In the genomic region with DNA sequence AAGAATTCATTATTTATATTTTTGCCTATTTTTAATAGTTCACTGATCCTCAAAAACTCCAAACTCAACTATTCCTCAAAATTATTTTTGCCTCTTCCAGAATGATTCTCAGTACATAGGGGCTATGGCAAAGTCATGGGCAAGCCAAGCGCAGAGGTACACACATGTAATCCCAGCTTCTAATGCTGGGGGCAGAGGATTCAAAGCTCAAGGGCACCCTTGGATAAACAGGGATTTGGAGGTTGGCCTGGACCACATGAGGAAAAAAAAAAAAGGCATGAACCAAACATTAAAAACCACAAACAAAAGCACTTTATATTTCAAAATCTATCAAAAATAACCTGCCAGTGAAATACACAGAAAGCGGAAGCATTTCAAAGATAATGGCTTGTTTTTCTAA, we compare ENCODE assay signal across 30 mouse cellular contexts.
"Had no signal": no experiment of that assay in that cellular context is flagged by ENCODE, and none has a peak within 500 bp of the region (broad histone marks: within the 10 kb centered on the region; RNA-seq: fewer than 3 reads in every experiment).

No protein-coding gene starts in this region.

- H3K4me1 ChIP-seq: midbrain, embryonic 10.5 days; midbrain, embryonic 12.5 days; midbrain, embryonic 13.5 days; midbrain, embryonic 15.5 days had no signal

- H3K4me2 ChIP-seq: limb, embryonic 15.5 days; liver, embryonic 13.5 days; liver, embryonic 15.5 days; lung, embryonic 14.5 days; lung, embryonic 15.5 days; midbrain, embryonic 11.5 days; midbrain, embryonic 12.5 days; midbrain, embryonic 13.5 days; midbrain, embryonic 15.5 days; neural tube, embryonic 12.5 days; neural tube, embryonic 13.5 days had no signal

- H3K9ac ChIP-seq: limb, embryonic 12.5 days; limb, embryonic 13.5 days; limb, embryonic 15.5 days; liver, embryonic 13.5 days; liver, embryonic 14.5 days; liver, embryonic 15.5 days; lung, embryonic 14.5 days; lung, embryonic 15.5 days; midbrain, embryonic 12.5 days; midbrain, embryonic 13.5 days; midbrain, embryonic 15.5 days; neural tube, embryonic 12.5 days; neural tube, embryonic 13.5 days had no signal

- H3K27ac ChIP-seq: limb, embryonic 10.5 days; limb, embryonic 12.5 days; limb, embryonic 13.5 days; limb, embryonic 15.5 days; liver, embryonic 13.5 days; liver, embryonic 14.5 days; liver, embryonic 15.5 days; lung, embryonic 15.5 days; macrophage; midbrain, embryonic 10.5 days; midbrain, embryonic 12.5 days; midbrain, embryonic 13.5 days; midbrain, embryonic 15.5 days; neural tube, embryonic 12.5 days; neural tube, embryonic 13.5 days had no signal

- H3K4me3 ChIP-seq: left cerebral cortex, adult 2 months; limb, embryonic 10.5 days; limb, embryonic 12.5 days; limb, embryonic 13.5 days; limb, embryonic 15.5 days; liver, embryonic 13.5 days; liver, embryonic 15.5 days; lung, embryonic 15.5 days; megakaryocyte, embryonic 14.5 days; midbrain, embryonic 10.5 days; midbrain, embryonic 12.5 days; midbrain, embryonic 13.5 days; midbrain, embryonic 15.5 days; myocyte; neural tube, embryonic 12.5 days; neural tube, embryonic 13.5 days had no signal

- ATAC-seq: lung, postnatal 0 days; midbrain, embryonic 13.5 days; midbrain, embryonic 15.5 days; midbrain, embryonic 16.5 days had no signal

- H3K27me3 ChIP-seq: limb, embryonic 12.5 days; limb, embryonic 13.5 days; limb, embryonic 15.5 days; liver, embryonic 13.5 days; liver, embryonic 15.5 days; lung, embryonic 15.5 days; midbrain, embryonic 12.5 days; midbrain, embryonic 13.5 days; midbrain, embryonic 15.5 days; neural tube, embryonic 12.5 days; neural tube, embryonic 13.5 days had no signal

- H3K36me3 ChIP-seq: limb, embryonic 12.5 days; limb, embryonic 13.5 days; limb, embryonic 15.5 days; liver, embryonic 13.5 days; liver, embryonic 15.5 days; lung, embryonic 15.5 days; midbrain, embryonic 10.5 days; midbrain, embryonic 12.5 days; midbrain, embryonic 13.5 days; midbrain, embryonic 15.5 days; neural tube, embryonic 12.5 days; neural tube, embryonic 13.5 days had no signal

- H3K9me3 ChIP-seq: limb, embryonic 10.5 days; limb, embryonic 12.5 days; limb, embryonic 13.5 days; limb, embryonic 15.5 days; liver, embryonic 13.5 days; liver, embryonic 15.5 days; lung, embryonic 15.5 days; megakaryocyte, embryonic 14.5 days; midbrain, embryonic 10.5 days; midbrain, embryonic 12.5 days; midbrain, embryonic 13.5 days; midbrain, embryonic 15.5 days; neural tube, embryonic 12.5 days; neural tube, embryonic 13.5 days had no signal

- DNase-seq: left cerebral cortex, postnatal 4 days; liver, embryonic 13.5 days; lung, adult 18-20 months; lung, adult 2 months; lung, embryonic 14.5 days; lung, postnatal 10 days; lung, postnatal 14 days; lung, postnatal 36 days; lung, postnatal 4 days; midbrain, embryonic 14.5 days had no signal
